Mouse (Mus musculus) neutrophil, adult 59 days (primary cell): Measurements from ENCODE around the gene Calcb. TPM values are rescaled to one million over a fixed set of nuclear protein-coding genes. Genes with fewer than 3 reads are reported as not detected.

Source experiments
- total RNA-seq, 2 experiments: library from RNA; stranded (reverse); gene quantifications; 1 replicate in 1 of 2; 2 replicates in 1 of 2; pipeline ENCODE4 v1.2.4; 2023

Gene Calcb
- not detected for total RNA-seq

DNA sequence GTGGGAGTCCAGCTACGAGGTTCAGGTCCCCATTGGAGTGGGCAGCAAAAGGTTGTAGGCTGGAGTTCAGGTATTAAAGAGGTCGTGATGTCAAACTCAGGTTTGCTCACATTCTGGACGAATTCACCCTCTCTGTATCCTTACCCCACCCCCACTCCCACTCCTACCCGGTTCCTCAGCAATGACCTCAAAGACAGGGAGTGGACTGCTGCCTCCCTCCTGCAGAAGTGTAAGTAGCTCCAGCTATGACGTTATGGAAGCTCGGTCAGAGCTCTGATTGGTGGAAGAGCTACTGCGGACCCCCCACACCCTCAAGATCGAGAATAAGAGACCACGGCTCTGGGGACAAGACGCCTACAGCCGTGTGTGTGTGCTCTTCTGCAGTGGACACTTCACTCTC, at the start of gene Calcb:
Gene Calcb (plus strand): TSS at position 344 of the 400 bp plus-strand sequence.

DNA sequence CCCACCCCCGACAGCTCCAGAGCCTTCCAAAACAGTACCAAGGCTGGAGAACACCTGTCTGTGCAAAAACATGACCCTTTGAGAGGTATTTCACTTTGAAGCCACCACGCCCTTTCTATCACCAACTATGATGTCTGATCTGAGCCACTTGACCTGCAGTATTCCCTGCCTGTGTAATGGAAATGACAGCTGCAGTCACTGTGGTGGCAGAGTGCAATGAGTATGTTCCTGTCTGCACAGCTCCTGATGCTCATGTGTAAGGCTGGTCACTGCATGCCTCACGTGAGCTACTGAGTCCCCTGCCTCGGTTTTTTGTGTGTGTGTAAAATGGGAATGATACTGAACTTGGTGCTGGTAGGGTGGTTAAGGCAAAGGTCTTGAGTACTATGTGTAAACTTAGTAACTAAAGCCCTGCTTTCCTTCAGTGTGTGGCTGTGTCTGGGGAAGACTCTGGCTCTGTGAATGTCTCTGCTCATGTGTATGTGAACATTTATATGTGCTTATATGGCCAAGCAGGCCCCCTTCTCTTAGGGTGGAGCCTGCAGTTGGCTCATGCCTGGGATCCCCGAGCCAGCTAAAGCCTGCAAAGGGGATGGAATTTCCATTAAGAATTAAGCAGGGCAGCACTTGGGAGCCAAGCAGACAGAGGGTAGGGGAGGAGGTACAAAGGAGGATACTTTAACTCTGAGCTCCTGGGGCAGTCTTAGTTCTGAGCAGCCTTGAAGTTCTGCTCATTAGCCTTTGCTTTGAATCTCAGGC, 24.8 kb downstream of the Calcb start, which contains the start of gene Insc:
Gene Insc (plus strand): TSS at position 673 of the 759 bp plus-strand sequence.

Other genes starting within 250 kb of the Calcb start
- gene Cyp2r1, start 155.7 kb upstream of the Calcb start, total RNA-seq = 1 to 10 TPM in 1 of 2 experiments, under 1 TPM in 1; 0.49 to 1.1 TPM
- not detected for gene Calca, start 82.3 kb upstream of the Calcb start, total RNA-seq
- under 1 TPM; 0.20 to 0.53 TPM for gene Insc, start 25.1 kb downstream of the Calcb start, total RNA-seq